Mouse (Mus musculus) C2C12 (cell line): Measurements from ENCODE around the gene Rps6ka1. TPM values are rescaled to one million over a fixed set of nuclear protein-coding genes. Genes with fewer than 3 reads are reported as not detected.

Source experiments
- H3K27me3 ChIP-seq: one replicate; pipeline ENCODE4 v1.6.1; 2011; ENCODE audit not compliant: control insufficient read depth, insufficient read depth, insufficient read length
- H3K36me3 ChIP-seq: one replicate; pipeline ENCODE4 v1.6.1; 2011; ENCODE audit not compliant: control insufficient read depth, insufficient read depth
- H3K4me3 ChIP-seq: one replicate; pipeline ENCODE4 v1.5.1; 2011; ENCODE audit warnings: mild to moderate bottlenecking, control low read depth; ENCODE audit not compliant: poor library complexity, insufficient read depth, severe bottlenecking
- H3K79me2 ChIP-seq: one replicate; pipeline ENCODE4 v1.6.1; 2011; ENCODE audit not compliant: control insufficient read depth, insufficient read depth
- H3K79me3 ChIP-seq: one replicate; pipeline ENCODE4 v1.6.1; 2011; ENCODE audit warnings: low read depth, control low read depth
- H3ac ChIP-seq: one replicate; pipeline ENCODE3; 2011; ENCODE audit warnings: low read depth; ENCODE audit not compliant: control insufficient read depth, insufficient read length
- CEBPB ChIP-seq: IDR thresholded peaks from one replicate; pipeline ENCODE4 v1.6.1; 2011; ENCODE audit warnings: low read depth, mild to moderate bottlenecking, control low read depth, moderate library complexity
- CTCF ChIP-seq: IDR thresholded peaks from one replicate; pipeline ENCODE4 v1.5.1; 2011; ENCODE audit not compliant: control insufficient read depth, insufficient read depth, insufficient read length
- FOSL1 ChIP-seq: IDR thresholded peaks from one replicate; pipeline ENCODE4 v1.8.0; 2011; ENCODE audit warnings: mild to moderate bottlenecking, low read length; ENCODE audit not compliant: poor library complexity, insufficient read depth, severe bottlenecking
- MAX ChIP-seq: IDR thresholded peaks from one replicate; pipeline ENCODE4 v1.6.1; 2011; ENCODE audit warnings: mild to moderate bottlenecking, control low read depth
- MYOD1 ChIP-seq: IDR thresholded peaks from one replicate; pipeline ENCODE4 v1.6.1; 2011; ENCODE audit warnings: low read depth; ENCODE audit not compliant: control insufficient read depth, insufficient read length
- MYOG ChIP-seq: IDR thresholded peaks from one replicate; pipeline ENCODE4 v1.6.1; 2011; ENCODE audit not compliant: control insufficient read depth, insufficient read length; ENCODE audit errors: extremely low read depth
- USF1 ChIP-seq: IDR thresholded peaks from one replicate; pipeline ENCODE4 v1.6.1; 2011; ENCODE audit warnings: low read depth, mild to moderate bottlenecking, control low read depth, moderate library complexity
- polyA plus RNA-seq: library from polyadenylated mRNA; unstranded; fragments of >200 nt; fragmentation: generic; extraction: Trizol; gene quantifications from one replicate; pipeline ENCODE4 v1.2.1, GENCODE M21; 2012; ENCODE audit warnings: missing spikeins

Rps6ka1 gene
- polyA plus RNA-seq, 1 experiment: 2.4 TPM

GRCm38 (mm10) chr4:133820806-133821560, 66.6 kb downstream of the Rps6ka1 start:
- no peak for TF ChIP-seq MAX
- no peak for TF ChIP-seq MYOD1
- no peak for TF ChIP-seq FOSL1
- TF ChIP-seq CEBPB: no peak
- TF ChIP-seq MYOG: no peak
- TF ChIP-seq CTCF: no peak
- TF ChIP-seq USF1: no peak

DNA sequence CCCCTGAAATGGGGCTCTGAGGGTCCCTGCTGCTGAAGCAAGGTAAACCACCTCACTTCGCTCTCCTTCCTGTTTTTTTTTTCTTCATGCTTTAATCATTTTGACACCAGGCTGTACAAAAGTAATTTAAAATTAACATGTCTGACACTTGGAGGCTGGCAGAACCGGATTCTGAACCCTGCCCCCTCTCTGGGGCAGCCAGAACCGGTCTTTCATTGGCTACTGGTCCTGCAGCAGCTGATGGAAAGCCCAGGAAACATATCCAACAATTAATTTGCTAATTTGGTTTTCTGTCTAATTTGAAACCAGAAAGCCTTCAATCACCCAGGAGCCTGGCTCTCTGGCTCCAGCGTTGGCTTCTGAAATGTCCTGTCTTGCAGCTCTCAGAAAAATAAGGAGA, 67.4 kb downstream of the Rps6ka1 start:
- no peaks in the 10 kb centered on the region for H3K27me3 ChIP-seq
- H3ac ChIP-seq: no peak overlapping the region
- H3K36me3 ChIP-seq: no peaks in the 10 kb centered on the region
- no peaks in the 10 kb centered on the region for H3K79me2 ChIP-seq
- no peak for TF ChIP-seq MYOD1
- no peak for TF ChIP-seq FOSL1
- TF ChIP-seq USF1: no peak
- TF ChIP-seq MYOG: no peak
- no peak for TF ChIP-seq CTCF
- no peak for TF ChIP-seq MAX
- no peak for TF ChIP-seq CEBPB
- no peaks in the 10 kb centered on the region for H3K79me3 ChIP-seq
- no peak overlapping the region for H3K4me3 ChIP-seq

More at GRCm38 (mm10) chr4:133820806-133821560, 66.6 kb downstream of the Rps6ka1 start:
- H3K36me3 ChIP-seq: no peaks in the 10 kb centered on the region
- H3K27me3 ChIP-seq: no peaks in the 10 kb centered on the region
- H3K79me3 ChIP-seq: no peaks in the 10 kb centered on the region
- H3K79me2 ChIP-seq: no peaks in the 10 kb centered on the region
- no peak overlapping the region for H3K4me3 ChIP-seq
- no peak overlapping the region for H3ac ChIP-seq

DNA sequence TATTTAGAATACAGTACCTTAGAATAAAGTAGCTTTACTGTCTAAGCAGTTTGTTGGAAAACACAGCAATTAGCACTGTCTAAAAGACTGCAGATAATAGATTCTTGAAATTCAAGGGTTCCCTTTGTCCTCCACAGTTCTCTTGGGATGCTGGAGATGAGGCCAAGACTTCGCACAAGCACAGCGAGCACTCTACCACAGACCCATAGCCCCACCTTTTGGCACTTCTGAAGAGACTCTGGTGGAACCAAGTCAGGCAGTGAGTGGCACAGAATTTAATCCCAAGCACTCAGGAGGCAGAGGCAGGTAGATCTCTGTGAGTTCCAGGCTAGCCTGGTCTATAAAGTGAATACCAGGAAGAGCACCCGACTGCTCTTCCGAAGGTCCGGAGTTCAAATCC, 70.2 kb downstream of the Rps6ka1 start:
- no peak for TF ChIP-seq CTCF
- TF ChIP-seq CEBPB: no peak
- no peak for TF ChIP-seq MYOG
- no peak for TF ChIP-seq FOSL1
- Histone ChIP-seq H3K79me3 (no peaks in the 10 kb centered on the region), H3K4me3 (no peak overlapping the region), H3K27me3 (no peaks in the 10 kb centered on the region), H3ac (no peak overlapping the region), H3K36me3 (no peaks in the 10 kb centered on the region), H3K79me2 (no peaks in the 10 kb centered on the region)

DNA sequence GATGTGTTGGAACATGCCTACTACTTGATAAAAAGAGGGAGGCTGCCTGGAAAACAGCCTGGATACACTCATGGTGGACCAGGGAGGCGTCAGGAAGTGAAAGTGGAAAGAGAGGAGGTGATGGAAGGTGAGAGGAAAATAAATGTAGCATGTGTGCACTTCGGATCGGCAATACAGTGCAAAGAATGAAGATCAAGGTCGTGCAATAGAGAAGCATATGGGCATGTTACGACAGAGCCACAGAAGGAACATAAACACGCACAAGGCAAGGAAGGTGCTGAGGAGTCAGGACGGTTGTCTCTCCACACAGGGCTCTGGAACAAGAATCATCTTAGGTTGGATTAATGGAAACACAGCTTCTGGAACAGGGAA, 71.1 kb downstream of the Rps6ka1 start:
- Histone ChIP-seq H3K36me3 (no peaks in the 10 kb centered on the region), H3K79me2 (no peaks in the 10 kb centered on the region), H3K4me3 (no peak overlapping the region), H3K79me3 (no peaks in the 10 kb centered on the region), H3K27me3 (no peaks in the 10 kb centered on the region), H3ac (no peak overlapping the region)
- TF ChIP-seq CEBPB (no peak), MYOG (no peak), USF1 (no peak), MYOD1 (no peak), FOSL1 (no peak), MAX (no peak), CTCF (no peak)

GRCm38 (mm10) chr4:133815635-133816503, 71.7 kb downstream of the Rps6ka1 start:
- Histone ChIP-seq H3K4me3 (no peak overlapping the region), H3K79me3 (no peaks in the 10 kb centered on the region), H3ac (no peak overlapping the region), H3K79me2 (no peaks in the 10 kb centered on the region), H3K27me3 (no peaks in the 10 kb centered on the region), H3K36me3 (no peaks in the 10 kb centered on the region)
- TF ChIP-seq MAX: no peak
- no peak for TF ChIP-seq MYOD1
- no peak for TF ChIP-seq FOSL1
- no peak for TF ChIP-seq CTCF
- no peak for TF ChIP-seq CEBPB
- TF ChIP-seq MYOG: no peak
- TF ChIP-seq USF1: no peak
